Mouse (Mus musculus) retina, embryonic 14.5 days (tissue): ENCODE measurements around the gene St8sia6.
"Not testable (repeated sequence)": the region's sequence is repeated elsewhere in the genome, so short reads cannot be mapped to it uniquely, and the experiment has no call there.

Experiments
- DNase-seq: peaks from one replicate; pipeline ENCODE4 v3.0.0-alpha.2; 2015; ENCODE audit warnings: low spot score

The St8sia6 gene

DNA sequence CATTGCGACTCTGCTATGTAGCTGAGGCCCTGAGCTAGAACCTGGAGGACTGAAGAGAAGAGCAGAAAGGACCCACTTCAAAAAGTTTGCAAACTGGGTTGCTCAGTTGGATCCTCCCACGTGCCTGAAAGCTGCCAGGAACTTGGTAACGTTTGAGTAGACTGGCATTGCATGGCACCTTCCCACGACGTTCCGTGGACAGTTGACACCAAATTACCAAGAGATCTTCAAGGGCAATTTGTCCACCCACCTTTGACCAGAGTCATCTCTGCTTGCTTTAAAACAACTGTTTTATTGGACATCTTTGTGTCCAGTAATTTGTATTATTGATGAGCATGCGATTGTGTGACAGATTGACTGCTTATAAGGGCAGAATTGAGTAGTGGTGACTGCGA, at the start of gene St8sia6:
TSS of gene St8sia6 (minus strand) at position 96 of the 395 bp plus-strand sequence.
- no peak for DNase-seq

DNA sequence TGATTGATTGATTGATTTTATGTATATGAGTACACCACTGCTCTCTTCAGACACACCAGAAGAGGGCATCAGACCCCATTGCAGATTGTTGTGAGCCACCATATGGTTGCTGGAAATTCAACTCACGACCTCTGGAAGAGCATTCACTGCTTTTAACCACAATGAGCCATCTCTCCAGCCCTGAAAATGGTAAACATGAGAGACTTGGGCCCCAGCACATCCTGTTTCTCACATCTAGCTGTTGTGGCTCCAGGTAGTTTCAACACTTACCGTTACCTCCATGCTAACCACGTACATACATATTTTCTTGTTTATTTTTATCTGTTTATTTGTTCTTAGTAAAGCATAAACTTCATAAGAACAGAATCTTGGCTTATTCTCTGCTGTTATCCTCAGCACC, 42.4 kb upstream of the St8sia6 start:
- DNase-seq: no peak

DNA sequence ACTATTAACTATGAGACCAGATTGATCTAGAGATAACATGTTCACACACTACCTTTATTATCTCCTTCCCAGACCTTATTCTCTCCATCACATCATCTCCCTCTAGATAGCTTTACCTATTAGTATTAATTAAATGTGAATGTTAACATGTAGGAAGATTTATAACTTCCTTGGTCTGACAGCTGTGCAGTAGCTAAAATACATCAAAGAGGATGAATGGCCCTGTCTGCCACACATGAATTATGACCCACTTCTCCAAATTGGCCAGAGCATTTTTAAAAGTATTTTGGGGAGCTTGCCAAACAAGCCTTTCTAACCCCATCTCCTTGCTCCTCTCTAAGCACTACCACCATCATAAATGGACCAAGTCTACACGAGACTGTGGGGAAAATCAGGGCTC, 41.1 kb upstream of the St8sia6 start:
- DNase-seq: no peak

DNA sequence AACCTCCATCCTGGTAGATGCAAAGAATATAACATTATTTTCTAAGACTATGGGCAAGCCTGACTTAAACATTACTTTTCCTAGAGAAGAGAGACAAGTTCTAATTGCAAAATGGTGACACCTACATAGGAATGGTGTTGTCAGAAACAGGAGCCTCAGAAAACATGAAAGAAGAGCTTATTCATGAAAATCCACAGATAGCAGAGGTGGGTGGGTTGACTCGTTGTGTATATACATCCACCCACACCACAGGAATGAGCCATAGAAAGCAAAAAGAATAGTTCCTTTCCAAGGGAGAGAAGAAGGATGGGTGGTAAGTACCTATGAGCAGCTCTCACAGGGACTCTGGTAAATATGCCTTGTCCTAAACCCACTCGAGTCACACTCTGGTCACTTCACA, 22.8 kb upstream of the St8sia6 start:
- DNase-seq: no peak

DNA sequence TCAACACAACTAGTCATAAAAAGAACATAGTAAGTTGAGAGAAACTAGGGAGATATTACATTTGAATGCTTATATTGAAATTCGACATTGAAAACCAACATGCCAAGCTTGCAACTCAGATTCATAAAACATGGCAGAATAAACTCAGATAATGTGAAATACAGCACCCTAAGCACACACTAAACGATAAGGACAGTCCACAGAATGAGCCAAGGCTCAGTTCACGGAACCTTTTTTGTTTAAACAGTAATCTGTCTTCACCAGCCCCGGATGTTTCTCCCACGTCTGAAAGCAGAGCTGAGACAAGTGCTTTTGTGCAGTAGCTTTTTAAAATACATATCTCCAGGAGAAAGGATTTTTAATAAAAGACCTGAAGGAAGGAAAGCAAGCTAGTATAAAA, 14.7 kb upstream of the St8sia6 start:
- DNase-seq: no peak

DNA sequence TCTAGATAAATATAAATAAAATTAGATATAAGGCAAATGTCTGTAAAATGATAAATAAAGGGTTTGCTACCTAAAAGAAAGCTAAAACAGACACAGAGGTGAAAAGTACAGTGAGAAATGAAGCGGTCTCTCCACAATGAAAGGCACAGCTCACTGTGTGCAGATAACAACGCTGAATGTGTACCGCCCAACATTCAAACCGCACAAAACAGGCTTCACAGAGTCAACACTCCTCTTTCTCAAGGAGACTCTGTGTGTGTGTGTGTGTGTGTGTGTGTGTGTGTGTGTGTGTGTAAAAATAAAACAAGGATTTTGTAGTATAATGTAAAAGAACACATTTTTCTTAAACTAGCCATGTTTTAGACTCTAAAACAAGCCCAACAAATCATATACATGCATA, 14.1 kb upstream of the St8sia6 start:
- no peak for DNase-seq

DNA sequence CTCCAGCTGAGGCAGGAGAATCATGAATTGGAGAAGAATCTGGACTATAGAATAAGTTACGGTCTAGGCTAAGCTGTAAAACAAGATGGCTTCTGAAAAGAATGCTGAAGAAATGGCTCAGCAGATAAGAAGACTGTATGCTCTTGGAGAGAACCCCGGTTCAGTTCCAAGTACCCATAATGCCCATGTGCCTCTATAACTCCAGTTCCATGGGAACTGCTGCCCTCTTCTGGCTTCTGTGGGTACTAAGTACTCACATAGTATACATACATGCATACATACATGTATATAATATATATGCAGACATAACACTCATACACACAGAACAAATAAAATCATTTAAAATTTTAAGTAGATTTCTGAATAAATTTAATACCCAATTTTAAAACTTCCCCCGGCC, 12.3 kb upstream of the St8sia6 start:
- no peak for DNase-seq

DNA sequence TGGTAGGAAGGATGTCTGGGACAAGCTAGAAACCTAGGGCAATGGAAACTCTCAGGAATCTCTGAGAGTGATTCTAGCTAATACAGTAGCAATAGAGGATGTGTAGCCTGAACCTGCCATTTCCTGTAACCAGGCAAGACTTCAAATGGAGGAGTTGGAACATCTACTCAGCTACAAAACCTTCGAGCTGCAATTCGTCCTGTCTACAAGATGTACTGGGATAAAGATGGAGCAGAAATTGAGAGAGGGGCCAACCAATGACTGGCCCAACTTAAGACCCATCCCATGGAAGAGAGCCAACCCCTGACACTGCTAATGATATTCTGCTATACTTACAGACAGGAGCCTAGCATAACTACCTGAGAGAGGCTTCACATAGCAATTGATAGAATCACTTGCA, 6.8 kb upstream of the St8sia6 start:
- DNase-seq: no peak

DNA sequence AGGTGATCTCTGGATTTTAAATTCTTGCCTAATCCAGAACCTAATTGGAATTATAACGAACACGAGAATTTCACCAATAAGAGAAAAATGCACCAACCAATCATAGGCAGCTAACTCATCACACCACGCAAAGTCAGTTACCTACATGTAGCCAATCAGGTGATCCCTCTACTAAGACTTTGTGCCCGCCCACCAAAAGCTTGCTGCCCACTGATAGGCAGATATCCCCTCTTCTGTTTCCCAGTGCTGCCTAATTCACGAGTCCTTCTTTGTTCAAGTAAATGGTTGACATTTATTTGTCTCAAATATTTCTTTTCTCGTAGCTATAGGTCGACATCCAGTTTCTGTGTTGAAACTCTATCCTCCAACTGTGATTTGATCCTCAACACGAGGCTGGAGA, 582 bp upstream of the St8sia6 start:
- DNase-seq: no peak

DNA sequence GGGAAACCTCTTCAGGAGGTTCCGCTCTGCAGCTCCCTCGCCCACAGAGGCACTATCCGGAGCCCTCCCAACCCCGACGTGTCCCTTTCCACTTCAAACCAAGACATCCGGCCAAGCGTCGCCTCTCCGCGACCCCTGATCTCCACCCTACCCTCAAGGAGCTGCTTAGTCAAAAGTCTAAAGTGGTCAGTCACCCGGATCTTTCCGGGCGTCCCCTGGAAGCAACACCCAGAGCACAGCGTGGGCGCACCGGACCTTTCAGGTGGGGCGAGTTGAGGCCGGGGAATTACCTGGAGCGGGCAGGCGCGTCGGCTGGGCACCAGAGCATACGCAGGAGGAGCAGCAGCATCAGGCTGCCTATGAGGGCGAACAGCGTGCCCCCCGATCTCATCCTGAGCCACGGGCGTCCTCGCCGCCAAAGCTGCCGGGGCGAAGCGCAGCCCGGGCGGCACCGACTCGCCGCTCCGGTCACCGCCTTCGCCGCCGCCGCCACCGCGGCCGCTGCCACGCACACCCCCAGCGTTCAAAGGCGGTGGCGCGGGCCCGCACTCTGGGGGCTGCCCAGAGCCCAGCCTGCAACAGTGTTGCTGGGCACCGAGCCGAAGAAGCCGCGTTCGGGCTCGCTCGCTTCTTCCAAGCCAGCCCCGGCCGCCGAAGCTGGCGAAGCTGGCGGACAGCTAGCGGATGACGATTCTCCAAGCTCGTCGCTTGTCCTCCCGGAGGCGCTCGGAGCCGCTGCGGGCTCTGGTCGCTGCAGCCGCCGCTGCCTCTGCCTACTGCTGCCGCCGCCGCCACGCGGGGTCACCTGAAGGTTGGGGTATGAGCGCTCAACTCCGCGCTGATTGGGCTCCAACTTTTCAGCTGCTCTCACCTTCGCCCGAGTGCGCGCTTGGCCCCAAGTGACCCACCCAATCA, 553 bp downstream of the St8sia6 start:
- DNase-seq: peak; percentile 66

DNA sequence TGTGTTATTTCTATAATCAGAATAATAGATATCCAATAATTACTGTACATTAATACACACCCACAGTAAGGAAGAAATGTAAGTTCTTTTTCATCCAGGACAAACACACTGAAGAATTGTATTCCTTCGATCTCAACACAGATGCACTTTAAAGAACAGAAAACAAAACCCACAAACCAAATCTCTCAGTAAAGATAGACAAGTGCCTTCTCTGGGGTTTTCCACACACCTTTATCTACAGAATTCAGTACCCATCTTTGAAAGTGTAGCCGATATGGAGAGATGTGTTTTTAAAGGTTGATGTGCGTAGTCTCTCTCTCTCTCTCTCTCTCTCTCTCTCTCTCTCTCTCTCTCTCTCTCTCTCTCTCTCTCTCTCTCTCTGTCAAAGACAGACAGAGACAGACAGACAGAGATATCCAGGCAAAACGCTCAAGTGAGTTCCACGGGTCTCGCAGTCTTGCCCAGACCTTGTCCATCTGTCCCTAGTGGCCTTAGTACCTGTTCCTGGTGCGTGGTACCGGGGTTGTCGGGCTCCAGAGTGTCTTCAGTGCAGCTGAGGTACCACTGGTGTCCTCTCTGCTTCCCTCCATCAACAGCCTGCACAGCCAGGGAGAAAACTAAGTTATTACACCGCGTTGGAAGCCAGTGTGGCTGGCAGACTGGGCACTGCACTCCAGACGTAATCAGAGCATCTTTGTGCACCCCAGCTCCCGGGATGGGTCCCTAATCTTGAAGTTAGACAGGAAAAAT, 1.4 kb downstream of the St8sia6 start:
- no peak for DNase-seq

DNA sequence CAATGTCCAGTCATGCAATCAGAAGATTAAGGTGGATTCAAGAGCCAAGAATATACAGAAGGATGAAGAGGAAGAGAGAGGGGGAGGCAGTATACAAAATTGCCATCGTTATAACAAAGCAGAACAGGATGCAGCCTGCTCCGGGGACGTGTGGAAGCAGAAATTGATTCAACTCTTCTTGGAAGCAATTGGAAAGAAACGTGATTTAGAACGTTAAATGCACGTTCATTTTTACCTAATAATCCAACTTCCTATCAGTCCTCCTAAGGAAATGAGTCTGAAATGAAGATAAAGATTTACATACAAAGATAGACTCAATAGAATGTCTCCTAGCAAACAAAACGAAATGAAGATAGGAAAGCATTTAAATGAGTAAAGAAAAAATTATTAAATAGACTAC, 2.3 kb downstream of the St8sia6 start:
- no peak for DNase-seq

DNA sequence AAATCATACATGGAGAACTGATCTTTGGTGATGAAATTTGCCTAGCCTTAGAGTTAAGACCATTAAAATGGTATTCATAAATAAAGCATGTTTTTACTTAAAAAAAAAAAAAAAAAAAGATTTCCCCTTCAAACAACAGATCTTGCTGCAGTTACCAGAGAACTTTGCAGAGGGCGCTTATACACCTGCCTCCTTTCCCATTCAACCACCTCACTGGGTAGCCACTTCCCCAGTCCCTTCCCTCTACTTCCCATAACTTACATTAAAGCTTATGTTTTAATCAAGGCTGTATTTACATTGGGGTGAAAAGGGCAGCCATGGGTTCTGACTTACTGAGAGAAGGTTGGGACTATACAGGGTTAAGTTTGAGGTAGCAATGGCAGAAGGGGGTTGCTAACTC, 4.5 kb downstream of the St8sia6 start:
- DNase-seq: no peak

DNA sequence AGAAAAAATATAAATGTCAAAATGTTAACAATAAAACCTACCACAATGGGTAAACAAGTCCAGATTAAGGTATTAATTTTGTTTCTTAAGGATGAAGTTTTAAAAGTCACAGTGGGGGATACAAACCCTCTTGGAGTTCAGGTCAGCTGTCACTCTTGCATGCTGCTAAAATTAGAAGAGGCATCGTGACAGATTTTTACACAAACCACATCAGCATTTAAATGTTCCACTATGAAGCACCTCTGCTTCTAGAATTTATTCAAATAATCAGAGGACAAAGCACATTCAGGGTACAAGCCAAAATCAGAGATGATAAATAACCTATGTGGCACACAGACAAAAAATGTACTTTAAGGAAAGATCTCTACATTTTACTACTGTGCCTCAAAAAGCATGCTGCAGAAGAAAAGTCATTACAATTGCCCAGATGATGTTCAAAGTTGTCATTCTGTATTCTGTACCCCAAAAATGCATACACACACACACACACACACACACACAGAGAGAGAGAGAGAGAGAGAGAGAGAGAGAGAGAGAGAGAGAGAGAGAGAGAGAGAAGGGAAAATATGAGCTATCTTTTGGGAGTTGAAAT, 7.2 kb downstream of the St8sia6 start:
- no peak for DNase-seq

DNA sequence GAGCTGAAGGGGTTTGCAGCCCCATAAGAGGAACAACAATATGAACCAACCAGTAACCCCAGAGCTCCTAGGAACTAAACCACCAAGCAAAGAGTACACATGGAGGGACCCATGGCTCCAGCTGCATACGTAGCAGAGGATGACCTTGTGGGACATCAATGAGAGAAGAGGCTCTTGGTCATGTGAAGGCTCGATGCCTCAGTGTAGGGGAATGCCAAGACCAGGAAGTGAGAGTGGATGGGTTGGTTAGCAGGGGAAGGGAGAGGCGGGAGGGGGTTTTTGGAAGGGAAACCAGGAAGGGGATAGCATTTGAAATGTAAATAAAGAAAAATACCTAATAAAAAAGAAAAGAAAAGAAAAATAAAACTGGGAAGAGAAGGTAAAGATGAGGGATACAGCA, 7.9 kb downstream of the St8sia6 start:
- not testable (repeated sequence) for DNase-seq

DNA sequence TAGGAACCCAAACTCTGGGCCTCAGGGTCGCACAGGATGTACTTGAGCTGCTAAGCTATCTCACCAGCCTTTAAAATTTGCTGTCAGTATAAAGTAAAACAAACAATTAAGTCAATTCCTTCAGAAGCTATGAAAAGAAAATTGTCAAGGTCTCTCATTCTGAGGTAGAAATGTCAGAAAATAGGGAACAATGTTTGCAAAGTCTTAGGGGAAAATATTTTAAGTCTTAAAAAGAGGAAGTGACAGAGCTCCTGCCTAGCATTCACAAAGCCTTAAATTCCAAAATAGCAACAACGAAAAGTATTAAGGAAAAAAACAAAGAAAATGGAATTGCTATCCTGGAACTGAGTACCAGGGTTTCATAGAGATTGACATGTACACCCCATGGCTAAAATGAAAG, 8.6 kb downstream of the St8sia6 start:
- DNase-seq: no peak

DNA sequence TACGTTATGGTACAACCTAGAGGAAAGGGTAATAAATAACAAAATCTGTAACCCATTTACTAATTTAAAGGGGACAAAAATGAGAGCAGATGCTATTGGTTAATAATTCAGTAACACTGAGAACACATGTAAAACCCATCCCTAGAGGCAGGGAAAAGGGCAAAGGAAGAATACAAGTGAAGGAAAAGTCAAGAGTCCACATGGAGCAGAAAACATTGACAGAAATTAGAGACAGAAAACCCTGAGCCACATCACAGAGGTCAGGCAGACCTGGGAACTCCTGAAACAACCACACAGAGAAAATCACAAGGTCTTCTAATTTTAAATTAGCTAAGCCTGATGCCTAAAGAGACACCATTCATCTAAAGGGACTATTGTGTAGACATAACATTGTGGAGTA, 9.4 kb downstream of the St8sia6 start:
- DNase-seq: no peak

DNA sequence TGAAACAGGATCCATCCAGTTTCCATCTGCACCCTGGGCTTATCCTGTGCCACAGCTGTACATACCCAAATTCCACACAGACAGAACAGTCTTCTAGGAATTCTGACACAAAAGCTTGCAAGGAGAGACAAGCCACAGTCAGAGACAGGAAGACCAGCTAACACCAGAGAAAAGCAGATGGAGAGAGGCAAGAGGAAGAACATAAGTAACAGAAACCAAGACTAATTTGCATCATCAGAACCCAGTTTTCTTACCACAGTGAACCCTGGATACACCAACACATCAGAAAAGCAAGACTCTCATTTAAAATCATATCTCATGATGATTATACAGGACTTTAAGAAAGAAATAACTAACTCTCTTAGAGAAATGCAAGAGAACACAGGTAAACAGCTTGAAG, 16.8 kb downstream of the St8sia6 start:
- no peak for DNase-seq

DNA sequence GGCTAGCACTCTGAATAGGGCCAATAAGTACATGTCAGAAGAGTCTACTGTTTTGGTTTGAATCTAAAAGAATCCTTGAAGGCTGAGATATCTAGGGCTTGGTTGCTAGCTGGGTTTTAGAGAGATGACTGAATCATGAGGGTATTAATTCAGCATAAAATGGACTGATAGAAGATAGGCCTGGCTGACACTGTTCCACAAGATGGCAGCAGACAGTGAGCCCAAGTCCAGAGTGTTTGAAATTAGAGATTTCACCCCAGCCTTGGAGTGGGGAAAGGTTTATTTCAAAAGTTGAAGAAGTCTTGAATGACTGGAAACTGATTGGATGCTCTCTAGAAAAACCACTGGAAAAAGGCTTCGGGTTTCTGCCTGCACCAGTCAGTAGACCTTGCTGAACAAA, 17.4 kb downstream of the St8sia6 start:
- DNase-seq: no peak

DNA sequence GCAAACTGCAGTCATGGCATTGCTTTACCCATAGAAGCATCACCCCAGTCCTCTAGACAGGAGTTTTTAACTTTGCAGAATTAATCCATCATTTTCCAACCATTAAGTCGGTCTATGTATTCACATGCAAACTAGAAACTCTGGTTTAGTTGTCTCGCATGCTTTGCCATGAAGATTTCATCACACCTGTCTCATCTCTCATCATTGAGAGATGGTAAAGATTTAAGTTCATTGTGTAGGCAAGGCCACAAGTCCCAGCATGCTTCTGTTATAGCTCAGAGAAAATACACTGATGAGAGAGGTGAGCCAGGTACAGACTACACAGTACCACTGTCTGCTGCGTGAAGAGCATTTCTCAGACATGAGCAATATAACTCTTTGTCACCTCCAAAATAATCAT, 18.8 kb downstream of the St8sia6 start:
- no peak for DNase-seq

DNA sequence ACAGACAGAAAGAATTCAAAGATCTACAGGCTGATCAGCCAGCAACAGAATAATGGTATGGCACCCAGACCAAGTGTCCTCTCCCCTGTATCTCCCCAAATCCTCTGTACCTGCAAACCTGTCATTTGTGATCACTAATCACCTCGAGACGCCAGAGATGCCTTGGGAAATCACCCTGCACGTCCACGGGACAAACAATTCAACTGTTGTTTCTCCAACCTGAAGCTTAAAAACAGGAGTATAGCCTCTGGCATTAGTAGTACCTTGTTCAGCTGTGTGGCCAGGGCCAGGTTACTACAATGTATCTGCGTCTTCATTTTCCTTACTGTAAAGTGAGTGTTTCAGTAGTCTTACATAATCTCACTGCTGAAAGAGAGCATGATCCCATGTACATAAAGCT, 25.3 kb downstream of the St8sia6 start:
- DNase-seq: no peak

DNA sequence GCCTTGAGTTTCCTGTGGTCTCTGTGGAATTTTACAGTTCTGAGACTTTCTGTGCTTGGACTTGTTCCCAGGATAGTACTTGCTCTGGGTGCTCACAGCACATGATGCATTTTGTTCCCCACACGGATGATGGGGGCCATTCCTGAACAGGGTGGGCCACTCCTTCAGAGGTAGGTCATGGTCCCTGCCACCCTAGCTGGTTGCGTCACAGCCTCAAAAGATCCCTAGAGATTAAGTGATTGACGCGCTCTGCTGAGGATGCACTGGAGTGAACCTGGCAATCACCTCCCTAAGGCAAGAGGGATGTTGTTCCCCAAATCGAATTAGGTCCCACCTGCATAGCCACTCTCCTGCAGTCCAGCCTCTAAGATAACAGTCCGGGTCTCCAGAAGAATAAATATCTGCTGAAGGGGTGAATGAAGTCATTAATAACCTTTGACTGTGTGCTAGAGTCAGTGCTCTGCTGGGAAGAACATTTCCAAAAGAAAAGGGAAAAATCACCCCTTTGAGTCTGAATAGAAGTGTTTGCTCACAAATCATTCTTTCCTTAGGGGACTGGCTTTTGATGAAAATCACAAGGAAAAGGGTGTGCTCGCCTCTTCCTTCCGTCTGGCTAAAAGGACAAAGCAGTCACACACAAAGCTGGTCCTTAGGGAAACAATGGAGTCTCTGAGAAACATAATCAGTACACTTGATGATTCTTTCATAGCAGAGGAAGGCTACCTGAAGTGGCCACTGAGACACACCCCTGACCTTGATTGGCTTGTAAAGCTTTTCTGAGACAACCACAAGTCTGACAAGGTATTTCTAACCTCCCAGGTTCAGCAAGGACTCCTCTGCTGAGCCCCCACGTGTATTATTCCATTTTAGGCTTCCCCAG, 26.1 kb downstream of the St8sia6 start:
- DNase-seq: no peak
